Mouse (Mus musculus): Measurements from ENCODE around the gene Pid1.

Gene Pid1

GRCm38 (mm10) chr1:84025746-84026145, 338.2 kb downstream of the Pid1 start:
- DNase-seq (ENCODE audit: low spot score) = no peak

GRCm38 (mm10) chr1:84012871-84013375, 351.1 kb downstream of the Pid1 start:
- DNase-seq (ENCODE audit: low spot score) = no peak

GRCm38 (mm10) chr1:84002630-84003029, 361.4 kb downstream of the Pid1 start:
- DNase-seq (ENCODE audit: low spot score) = no peak
